Mouse (Mus musculus) lung, postnatal 25 days (tissue): ENCODE data around the gene Sgcd.
"Not testable (repeated sequence)": the region's sequence is repeated elsewhere in the genome, so short reads cannot be mapped to it uniquely, and the experiment has no call there.

Source experiments
- DNase-seq: peaks from one replicate; pipeline ENCODE4 v3.0.0; 2022; ENCODE audit warnings: low spot score

Gene Sgcd

DNA sequence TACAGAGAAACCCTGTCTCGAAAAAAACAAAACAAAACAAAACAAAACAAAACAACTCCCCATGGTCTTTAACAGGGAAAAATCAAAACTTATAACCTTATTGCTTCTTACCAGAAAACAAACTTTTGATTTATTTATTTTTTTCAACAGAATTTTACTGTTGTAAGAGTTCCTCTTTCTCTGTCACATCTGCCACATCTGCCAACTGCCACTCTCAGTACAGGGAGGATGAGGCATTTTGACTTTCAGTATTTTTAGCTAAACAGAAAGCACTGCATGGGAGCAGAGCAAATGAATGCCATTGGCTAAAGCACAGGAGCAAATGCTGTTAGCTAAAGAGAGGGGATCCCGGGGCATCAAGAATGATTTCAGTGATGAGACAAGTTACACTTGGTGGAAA is 528.6 kb downstream of the Sgcd start:
- no peak for DNase-seq

DNA sequence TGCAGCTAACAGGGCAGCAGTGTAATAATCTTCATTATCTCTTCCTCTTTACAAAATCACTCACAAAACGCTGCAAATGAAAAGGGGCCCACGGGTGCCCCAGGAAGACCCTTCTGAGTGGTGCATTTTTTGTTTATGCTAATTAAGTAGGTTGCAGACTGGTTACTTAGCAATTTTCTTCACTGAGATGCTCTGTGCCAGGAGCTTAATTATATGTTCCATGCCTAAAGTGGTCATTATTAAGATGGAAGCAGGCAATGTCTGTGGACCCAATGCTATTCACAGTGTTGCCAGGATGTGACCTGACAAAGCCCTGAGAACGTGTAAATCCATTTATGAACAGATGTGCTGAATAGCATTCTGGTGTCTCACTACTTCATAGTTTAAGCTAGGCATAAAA is 529.6 kb downstream of the Sgcd start:
- no peak for DNase-seq

DNA sequence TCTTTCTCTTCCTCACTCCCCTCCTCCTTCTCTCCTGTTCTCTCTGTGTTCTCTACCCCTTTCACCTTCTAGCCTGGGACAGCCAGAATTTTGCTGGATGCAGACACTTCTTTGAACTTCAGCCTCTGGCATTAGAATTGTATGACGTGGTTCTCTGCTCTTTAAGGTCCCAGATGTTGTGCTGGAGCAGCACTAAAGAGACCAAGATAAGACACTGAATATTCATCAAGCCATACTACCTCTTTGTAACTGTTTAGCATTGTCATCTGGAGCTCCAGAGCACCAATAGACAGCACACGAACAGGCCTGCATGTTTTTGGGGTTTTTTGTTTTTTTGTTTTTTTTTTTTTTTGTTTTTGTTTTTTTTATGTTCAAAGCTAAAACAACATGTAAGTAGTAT is 541.0 kb downstream of the Sgcd start:
- DNase-seq, result no peak

DNA sequence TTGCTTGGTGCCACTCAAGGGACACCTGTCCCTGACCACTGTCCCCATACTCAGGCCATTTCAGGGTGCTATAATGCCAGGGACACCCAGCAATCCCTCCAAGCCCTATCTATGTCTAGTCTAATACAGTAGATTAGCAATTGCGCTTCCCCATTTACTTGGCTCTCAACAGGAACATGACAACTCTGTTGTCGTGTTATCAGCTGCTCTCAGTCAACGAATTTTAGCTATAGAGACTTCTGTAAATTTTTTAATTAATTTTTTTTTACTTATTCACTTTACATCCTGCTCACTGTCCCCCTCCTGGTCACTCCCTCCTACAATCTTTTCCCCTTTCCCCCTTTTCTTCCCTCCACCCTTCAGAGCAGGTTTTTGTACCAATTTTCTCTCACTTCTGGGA is 542.4 kb downstream of the Sgcd start:
- no peak for DNase-seq

DNA sequence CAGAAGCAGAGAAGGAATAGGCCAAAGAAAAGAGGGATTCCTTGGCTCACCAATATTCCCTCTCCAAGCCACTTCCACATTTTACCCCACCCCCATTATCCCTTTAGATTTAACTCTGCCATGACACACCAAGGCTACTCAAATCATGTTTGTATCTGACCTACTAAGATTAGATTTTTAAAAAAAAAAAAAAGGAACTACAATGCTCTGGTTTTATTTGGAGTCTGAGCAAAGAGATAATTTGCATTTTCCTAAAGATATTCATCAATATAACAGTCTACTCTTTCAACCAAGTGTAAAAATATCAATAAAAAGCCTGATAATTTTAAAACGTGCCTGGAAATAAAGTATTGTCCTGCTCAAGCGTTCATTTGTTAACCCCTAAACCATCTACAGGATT is 543.1 kb downstream of the Sgcd start:
- no peak for DNase-seq

DNA sequence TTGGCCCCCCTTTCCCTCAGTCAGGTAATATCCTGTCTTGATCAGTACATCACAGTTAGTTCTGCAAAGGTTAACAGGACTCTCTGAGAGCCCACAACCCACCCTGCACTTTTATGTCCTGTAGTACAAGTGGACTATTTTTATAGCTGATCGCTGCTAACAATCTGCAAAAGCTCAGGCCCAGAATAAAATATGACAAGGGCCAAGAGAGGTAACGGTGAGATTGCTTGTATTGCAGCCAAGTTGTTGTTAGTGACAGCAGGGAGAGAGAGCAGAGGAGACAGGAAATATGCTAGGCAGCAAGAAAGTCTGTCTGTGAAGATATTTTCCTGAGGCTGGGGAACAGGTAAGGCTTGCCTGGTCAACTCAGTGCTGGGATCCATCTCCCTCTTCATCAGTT is 546.5 kb downstream of the Sgcd start:
- no peak for DNase-seq

DNA sequence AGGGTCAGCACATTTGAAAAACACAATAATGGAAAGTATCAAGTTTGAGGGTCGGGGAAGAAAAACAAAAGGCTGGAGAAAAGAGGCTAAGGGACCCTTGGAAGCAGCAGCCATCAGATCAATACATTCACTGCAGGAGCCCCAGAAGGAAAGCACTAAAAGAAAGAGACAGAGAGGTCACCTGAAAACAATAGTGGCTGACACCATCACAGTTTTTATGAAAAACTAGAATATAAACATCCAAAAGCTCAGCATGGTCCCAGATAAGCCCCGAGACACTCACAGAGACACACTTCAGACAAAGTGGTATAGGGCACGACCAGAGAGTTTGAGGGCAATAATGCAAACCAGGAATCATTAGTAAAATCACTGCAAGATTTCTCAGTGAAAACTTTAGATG is 589.2 kb downstream of the Sgcd start:
- no peak for DNase-seq

DNA sequence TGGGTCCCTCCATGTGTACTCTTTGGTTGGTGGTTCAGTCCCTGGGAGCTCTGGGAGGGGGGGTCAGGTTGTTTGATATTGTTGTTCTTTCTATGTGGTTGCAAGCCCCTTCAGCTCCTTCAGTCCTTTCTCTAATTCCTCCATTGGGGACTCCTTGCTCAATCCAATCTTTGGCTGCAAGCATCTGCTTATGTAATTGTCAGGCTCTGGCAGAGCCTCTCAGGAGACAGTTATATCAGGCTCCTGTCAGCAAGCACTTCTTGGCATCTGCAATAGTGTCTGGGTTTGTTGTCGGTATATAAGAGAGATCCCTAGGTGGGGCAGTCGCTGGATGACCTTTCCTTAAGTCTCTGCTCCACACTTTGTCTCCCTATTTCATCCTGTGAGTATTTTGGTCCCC is 598.0 kb downstream of the Sgcd start:
- DNase-seq, result not testable (repeated sequence)

DNA sequence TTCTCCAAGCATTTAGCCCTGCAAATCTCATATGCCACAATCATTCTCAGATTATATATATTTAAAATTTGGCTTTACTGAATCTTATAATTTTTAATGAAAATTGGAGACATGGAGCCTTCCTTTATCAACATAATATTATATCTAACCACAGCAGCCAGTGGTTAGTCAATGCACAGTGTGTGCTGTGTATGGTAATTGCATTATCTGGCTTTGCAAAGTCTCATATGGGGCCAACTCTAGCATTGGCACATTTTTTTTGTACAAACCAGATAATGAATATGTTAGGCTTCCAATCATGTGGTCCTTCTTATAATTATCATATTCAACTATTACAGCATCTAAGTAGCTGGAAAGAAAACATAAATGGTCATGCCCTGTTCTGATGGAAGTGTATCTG is 599.4 kb downstream of the Sgcd start:
- no peak for DNase-seq

DNA sequence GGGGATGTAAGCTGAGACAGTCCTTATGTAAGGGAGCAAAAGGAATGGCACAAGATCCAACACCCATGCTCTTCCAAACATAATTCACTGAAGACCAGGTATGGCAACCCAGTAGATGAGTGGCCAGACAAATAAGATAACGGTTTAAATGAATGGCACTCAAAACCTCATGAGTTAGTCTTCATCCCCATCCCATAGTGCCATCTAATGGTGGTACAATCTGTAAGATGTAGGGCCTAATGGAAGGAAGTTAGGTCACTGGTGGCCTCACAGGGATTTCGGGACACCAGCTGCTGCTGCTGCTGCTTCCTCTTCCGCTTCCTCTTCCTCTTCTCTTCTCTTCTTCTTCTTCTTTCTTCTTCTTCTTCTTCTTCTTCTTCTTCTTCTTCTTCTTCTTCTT is 601.0 kb downstream of the Sgcd start:
- no peak for DNase-seq

DNA sequence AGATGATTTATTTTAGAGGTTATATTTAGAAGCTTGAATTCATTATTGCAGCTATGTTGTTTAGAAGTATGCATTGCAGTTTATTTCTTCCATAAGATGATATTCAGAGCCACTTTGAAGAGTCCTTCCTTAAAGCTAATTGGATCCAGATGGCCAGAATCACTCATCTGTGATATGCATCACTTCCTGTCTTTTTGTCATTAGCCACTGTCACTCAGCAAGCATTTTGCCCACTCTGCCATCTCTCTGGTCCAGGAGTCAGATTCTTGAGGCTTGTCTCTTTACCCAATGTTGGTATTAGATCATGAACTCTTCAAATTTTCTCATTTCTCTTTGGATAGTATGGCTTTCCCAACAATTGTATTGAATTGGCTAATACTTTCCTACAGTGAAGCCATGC is 602.6 kb downstream of the Sgcd start:
- no peak for DNase-seq

DNA sequence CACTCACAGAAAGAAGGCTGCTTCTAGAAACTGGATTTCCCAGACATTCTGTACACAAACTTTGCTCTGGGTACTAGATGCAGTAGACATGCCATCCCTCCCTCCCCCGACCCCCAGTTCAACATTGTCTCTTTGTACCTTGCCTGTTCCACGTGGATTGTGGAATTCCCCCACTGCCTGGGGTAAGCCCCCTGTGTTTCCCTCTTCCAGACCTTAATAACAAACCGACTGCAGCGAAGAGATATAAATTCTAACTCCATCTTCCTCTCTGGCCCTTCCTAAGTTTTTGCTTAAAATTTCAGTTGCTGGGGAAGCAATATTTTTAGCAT is 609.2 kb downstream of the Sgcd start:
- DNase-seq, result no peak

DNA sequence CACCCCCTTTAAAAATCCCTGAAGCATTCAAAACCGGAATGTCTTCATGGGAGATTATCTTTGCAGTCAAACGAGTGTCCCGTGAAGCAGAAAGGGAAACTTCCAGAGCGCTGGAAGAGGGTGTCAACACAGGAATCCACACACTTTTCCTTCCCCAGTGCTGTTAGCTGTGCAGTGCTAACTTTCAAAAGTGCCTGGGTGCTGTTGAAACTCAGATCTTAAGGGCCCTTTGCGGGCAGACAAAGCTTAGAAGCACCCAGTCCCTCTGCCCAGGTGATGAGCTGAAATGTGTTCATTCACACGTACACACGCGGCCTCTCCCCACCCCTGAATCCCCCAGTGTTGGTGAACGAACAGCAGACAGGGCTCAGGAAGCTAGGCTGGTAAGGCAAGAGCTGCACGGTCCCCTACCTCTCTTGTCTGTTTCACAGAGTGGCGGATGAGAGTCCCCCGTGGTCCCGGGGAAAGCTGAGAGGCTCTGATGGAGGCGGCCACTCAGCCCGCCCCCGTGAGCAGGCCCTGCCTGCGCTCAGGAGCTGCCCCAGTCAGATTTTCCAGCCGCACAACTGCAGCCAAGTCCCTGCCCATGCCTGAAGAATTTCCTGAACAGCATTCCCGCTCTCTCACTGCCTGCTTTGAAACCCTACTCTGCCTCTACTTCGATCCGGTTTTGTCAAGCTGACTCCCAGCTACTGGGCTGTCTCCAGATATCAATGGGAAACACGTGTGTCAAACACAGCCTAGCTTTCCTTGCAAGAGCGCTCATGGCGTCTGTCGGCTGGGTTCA is 609.7 kb downstream of the Sgcd start:
- DNase-seq, result peak; percentile 40

DNA sequence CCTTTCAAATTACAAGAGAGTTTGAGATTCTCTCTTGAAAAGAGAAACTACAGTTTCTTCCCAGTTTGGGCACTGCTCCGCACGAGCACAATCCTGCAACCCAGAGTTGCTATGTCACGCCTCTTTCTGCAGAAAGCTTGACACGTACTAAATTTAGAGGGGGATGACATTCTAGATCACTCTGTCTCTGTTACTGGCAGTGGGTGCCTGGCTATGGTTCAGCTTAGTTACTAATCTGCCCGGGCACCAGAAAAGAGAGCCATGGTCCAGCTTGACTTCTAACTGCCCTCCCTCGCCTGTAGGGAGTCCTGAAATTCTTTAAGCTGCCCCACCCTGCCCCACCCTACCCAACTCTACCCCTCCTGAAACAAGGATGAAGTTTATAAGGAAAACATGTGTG is 611.3 kb downstream of the Sgcd start:
- DNase-seq, result no peak

DNA sequence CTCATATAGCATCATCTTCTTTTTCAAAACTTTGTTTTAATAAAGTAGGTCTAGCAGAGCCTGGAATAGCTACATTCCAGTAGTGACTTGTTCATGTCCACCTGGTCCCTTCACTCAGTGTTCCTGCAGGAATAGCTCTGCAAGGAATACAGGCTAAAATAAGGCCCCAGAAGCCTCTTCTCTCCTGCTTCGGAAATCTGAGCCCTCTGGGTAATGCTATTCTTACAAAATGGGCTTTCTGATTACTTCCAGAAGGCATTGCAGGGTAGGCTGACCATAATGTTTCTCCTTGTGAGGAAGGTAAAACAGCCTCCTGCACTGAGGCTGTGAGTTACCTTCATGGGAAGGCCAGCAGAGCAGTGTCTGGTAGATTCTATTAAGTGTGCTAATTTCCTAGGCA is 611.9 kb downstream of the Sgcd start:
- DNase-seq, result no peak

DNA sequence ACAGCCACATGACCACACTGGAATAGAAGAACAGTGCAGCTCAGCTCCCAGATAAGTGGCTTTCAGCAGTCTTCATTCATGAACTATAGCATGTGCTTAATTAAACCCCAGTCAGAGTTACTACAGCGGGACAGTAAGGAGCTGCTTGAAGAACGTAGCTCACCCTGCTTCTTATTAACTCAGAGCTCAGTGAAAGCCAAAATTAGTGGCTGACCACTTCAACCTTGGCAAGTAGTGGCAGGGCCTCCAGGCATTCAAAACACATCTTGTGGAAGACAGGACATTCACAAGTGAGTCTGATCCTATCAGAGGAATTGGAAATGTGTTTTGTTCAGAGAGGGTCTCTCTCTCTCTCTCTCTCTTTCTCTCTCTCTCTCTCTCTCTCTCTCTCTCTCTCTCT is 617.2 kb downstream of the Sgcd start:
- DNase-seq, result no peak

DNA sequence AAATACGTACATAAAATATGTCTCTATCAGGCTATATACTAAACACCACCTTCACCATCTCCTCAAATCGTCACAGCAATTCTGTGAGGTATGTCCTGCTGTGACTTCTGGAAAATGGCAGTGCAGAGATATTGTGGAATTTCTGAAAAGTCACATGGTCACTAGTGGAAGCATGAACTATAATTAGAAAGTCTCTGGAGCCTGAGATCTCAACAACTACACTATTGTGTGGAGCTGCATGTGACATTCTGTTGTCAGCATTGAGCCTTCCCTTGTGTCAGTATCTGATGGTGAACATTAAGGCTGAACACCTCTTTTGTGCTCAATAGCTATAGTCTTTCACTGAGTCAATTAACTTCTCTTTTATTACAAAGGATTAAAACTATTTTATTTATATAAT is 637.2 kb downstream of the Sgcd start:
- no peak for DNase-seq

DNA sequence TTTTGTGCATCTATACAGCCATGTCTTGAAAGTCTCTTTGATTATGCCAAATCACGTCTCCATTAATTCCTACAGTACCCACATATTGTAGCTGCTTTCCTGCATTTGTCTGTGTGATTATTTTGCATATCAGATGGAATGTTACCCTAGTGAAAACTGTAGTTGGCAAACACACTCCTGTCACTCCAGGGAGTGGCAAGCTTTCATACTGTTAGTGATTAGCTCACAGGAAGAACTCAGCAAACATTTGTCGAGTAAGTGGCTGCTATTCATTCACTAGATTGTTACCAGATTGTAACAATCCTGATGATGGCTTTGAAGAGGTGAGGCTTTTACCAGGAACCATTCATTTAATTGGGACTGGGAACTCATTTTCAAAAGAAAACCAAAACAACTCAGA is 645.3 kb downstream of the Sgcd start:
- DNase-seq, result no peak

DNA sequence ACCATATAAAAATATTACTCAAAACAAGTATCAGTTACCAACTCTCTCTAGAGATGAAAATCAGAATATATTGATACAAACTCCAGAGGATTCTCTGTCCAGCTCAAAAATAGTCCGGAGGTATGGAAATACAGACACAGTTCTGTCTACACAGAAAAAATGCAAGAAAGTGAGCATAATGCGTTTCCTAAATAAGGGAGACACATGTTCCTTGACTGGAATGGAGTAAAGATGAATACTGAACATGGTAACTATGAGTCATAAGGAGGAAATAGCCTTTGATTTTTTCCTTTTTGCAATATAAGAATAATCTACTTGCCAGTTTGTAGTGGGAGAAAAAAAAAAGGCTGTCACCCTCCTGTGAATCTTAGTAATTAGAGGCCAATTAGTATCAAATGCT is 655.1 kb downstream of the Sgcd start:
- DNase-seq, result no peak

DNA sequence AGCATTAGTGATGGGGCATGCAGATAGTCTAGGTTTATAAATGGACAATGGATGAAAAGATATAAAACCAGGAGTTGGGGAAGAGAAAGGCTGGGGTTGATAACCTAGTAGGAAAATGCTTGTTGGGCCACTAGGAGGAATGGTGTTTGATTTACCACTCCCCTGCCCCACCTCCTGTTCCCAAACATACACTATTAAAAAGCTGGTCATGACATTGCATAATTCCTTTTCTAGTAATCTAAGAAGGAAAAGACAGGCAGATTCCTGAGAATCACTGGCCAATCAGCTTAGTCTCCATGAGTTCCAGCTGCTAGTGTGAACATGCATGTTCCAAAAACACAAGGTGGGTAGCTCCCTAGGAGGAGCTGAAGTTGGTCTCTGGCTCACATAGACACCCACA is 683.2 kb downstream of the Sgcd start:
- no peak for DNase-seq

DNA sequence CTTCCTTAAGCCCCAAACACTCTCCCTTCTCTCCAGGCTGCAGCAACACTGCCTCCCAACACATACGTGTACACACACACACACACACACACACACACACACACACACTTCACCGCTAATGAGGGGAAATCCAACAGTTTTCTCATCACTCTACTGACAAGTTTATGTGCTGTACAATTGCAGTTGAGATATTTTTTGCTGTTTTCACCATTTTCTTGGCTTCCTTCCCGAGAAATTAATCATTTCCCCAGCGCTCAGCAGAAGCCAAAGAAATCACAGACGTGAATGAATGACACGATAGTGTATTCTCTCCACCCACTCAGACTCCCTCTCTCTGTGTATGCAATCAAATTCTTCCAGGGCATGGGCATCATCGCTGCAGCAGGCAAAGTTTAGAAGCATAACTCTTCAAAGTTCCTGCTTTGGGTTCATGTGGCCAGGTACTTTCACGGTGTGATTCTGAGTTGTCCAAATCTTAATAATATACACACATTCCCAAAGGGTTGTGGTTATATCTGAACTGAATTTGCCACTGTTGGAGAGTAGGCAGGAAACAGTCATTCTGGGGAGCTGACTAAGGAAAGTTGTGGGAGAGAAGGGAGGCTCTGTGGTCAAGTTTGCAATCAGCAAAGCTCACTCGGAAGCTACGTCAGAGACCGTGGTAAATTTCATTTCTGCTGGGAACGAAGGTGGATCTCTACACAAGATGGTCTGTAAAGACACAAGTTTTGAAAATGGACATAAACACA is 683.9 kb downstream of the Sgcd start:
- DNase-seq, result no peak

DNA sequence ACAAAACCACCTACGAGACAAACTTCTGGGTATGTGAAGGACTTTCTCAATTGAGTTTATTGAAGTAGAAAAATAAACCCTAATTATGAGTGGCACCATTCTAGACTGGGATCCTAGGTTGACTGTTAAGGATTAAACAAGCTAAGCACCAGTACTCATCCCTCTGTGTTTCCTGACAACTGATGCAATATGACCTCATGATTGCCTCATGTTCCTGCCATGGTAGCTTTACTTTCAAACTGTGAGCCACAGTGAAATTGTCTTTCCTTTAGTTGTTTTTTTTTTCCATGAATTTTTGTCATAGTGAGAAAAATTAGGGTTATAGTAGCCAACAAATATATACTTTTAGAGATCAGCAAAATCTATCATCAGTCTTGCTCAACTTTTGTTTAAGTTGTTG is 689.0 kb downstream of the Sgcd start:
- no peak for DNase-seq

DNA sequence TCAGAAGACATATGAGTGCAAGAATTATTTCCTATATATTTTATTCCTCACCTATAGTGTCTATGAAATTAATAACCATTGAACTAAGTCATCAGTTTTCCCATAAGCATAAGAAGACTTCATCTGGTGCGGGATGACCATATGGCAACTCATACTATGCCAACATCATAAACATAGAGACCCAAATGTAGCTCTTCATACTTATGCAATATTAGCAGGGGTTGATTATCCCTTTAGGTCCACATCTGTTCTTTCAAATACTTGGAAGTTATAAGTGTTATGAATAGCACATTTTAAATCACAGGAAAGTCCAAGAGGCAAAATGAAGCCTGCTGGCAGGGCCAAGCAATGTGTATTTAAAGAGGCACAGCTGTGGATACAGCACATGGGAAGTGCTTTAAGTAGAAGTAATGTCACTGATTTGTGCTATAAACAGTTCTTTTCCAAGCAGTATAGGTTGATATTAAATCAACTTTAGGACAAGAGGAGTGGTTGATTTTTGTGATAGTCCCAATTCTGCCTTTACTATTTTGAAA is 690.9 kb downstream of the Sgcd start:
- DNase-seq, result no peak

DNA sequence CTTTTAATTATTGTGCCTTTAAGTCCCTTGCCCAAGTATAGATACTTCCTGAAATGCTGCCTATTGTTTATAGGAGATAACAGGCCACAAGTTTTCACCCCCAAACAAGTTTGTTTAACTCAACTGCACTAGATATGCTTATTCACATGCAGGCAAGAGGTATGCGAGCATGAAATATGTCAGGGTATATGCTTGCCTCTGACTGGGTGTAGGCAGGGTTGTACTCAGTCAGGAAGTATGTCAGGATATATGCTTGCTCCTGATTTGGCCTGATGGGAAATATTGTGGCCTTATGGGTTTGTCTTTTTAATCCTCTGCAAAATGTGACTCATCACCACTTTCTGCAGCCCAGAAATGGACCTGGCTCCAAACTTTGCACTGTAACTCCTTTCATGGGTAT is 694.0 kb downstream of the Sgcd start:
- DNase-seq, result no peak
